Comparison of ENCODE assay signal across 10 mouse cellular contexts in genomic region chr14:30177850-30178249, GRCm38 (mm10).
DNase-seq lines count a peak whose midpoint lies in the region; ATAC-seq and TF ChIP-seq lines count a peak whose summit lies in the region.
"Had no signal": no experiment of that assay in that cellular context is flagged by ENCODE, and none has a peak within 500 bp of the region (broad histone marks: within the 10 kb centered on the region; RNA-seq: fewer than 3 reads in every experiment).

No protein-coding gene starts in this region.

- POLR2A ChIA-PET in Patski (lab: Charles Lee) = no interaction called here

- TF ChIP-seq CTCF in Patski (IDR thresholded peaks at IDR 0.05) = no peak
- TF ChIP-seq CTCF in lung, postnatal 0 days (IDR thresholded peaks at IDR 0.05) = no peak

- peak; percentile 49 to 61 for DNase-seq in heart, adult 18-20 months
- DNase-seq in heart, postnatal 25 days (ENCODE audit: low spot score) = no peak
- peak; percentile 7 for DNase-seq in Patski (ENCODE audit: low read depth, low spot score)
- DNase-seq in cerebellum, postnatal 25 days = peak; percentile 74 to 86
- DNase-seq in lung, postnatal 0 days (ENCODE audit: low spot score) = peak; percentile 13
- no peak for DNase-seq in embryo, embryonic 9.5 days (ENCODE audit: extremely low spot score)
- DNase-seq in layer of hippocampus, postnatal 36 days = no peak

- no peak overlapping the region for H3K4me3 ChIP-seq in lung, postnatal 0 days (ENCODE audit: low read depth, low read length)
- H3K4me3 ChIP-seq: myocyte had no signal

- no peak overlapping the region for H3K27ac ChIP-seq in lung, postnatal 0 days (ENCODE audit: low read length)
- H3K27ac ChIP-seq: kidney, postnatal 0 days had no signal

- CTCF ChIA-PET in Patski (lab: Charles Lee) = no interaction called here

- peaks cover 24% of the 10 kb centered on the region for H3K27me3 ChIP-seq in Patski
- no peaks in the 10 kb centered on the region for H3K27me3 ChIP-seq in lung, postnatal 0 days (replicated peaks; ENCODE audit: insufficient read depth, low read length)

- TF ChIP-seq EP300 in lung, postnatal 0 days (IDR thresholded peaks at IDR 0.05) = no peak

- ATAC-seq in Patski = no peak
- no peak for ATAC-seq in lung, postnatal 0 days
- ATAC-seq in monocyte, adult 5-6 weeks (replicated peaks; ENCODE audit: insufficient number of reproducible peaks, low FRiP score, low TSS enrichment, poor library complexity, severe bottlenecking) = no peak

- no peaks in the 10 kb centered on the region for H3K9me3 ChIP-seq in lung, postnatal 0 days (ENCODE audit: low read length)

- WGBS in lung, postnatal 0 days = 24% methylated on average over 5 of the region's 5 CpGs

- no peak overlapping the region for H3K9ac ChIP-seq in lung, postnatal 0 days (replicated peaks; ENCODE audit: low read depth)

- H3K4me1 ChIP-seq in lung, postnatal 0 days (ENCODE audit: insufficient read depth, low read depth, low read length) = no peaks in the 10 kb centered on the region

- intact Hi-C loops in heart, postnatal 25 days (cut with DNase I) = no loop called here

- H3K4me2 ChIP-seq in lung, postnatal 0 days (replicated peaks; ENCODE audit: low read depth, low read length) = no peak overlapping the region

- no peaks in the 10 kb centered on the region for H3K36me3 ChIP-seq in lung, postnatal 0 days (ENCODE audit: insufficient read depth, low read length)

- in situ Hi-C loops in Patski (cut with MboI; ENCODE audit: low pct_unique_long_range_greater_than_20kb) = no loop called here

Comparison
In these comparisons a context has a peak if more than half of its experiments do, and no peak if none do; other contexts are left out.
1. DNase-seq: peak in heart, adult 18-20 months (2 of 2), Patski (single experiment), cerebellum, postnatal 25 days (2 of 2) and lung, postnatal 0 days (single experiment); none in heart, postnatal 25 days (single experiment), embryo, embryonic 9.5 days (single experiment) and layer of hippocampus, postnatal 36 days (0 of 2).